Mouse (Mus musculus) ES-Bruce4 (cell line): Measurements from ENCODE around the gene Col5a1. TPM values are rescaled to one million over a fixed set of nuclear protein-coding genes. Genes with fewer than 3 reads are reported as not detected.

Experiments used
- H3K27ac ChIP-seq: 2 replicates; pipeline ENCODE4 v1.5.1; 2012; ENCODE audit warnings: low read length, inconsistent platforms; ENCODE audit not compliant: insufficient read depth
- H3K27me3 ChIP-seq: 2 replicates; pipeline ENCODE4 v1.6.1; 2012; ENCODE audit warnings: mild to moderate bottlenecking, low read length, inconsistent platforms; ENCODE audit not compliant: control insufficient read depth, poor library complexity, insufficient read depth, severe bottlenecking
- H3K36me3 ChIP-seq: 2 replicates; pipeline ENCODE4 v1.6.1; 2012; ENCODE audit warnings: inconsistent platforms, mild to moderate bottlenecking, low read length, moderate library complexity; ENCODE audit not compliant: control insufficient read depth, poor library complexity, insufficient read depth, severe bottlenecking
- H3K4me1 ChIP-seq: one replicate; pipeline ENCODE4 v1.8.1; 2011; ENCODE audit warnings: low read length; ENCODE audit not compliant: control insufficient read depth, insufficient read depth
- H3K4me3 ChIP-seq: 2 replicates; pipeline ENCODE4 v1.5.1; 2011; ENCODE audit warnings: low read depth, mild to moderate bottlenecking, low read length
- H3K9ac ChIP-seq: 2 replicates; pipeline ENCODE4 v1.6.1; 2012; ENCODE audit warnings: low read depth, mild to moderate bottlenecking, inconsistent platforms; ENCODE audit not compliant: poor library complexity, severe bottlenecking
- H3K9me3 ChIP-seq: replicated peaks from 2 replicates; pipeline ENCODE4 v1.6.1; 2012; ENCODE audit warnings: mild to moderate bottlenecking, low read length, inconsistent platforms; ENCODE audit not compliant: control insufficient read depth, poor library complexity, insufficient read depth, severe bottlenecking
- CTCF ChIP-seq: IDR thresholded peaks from one replicate; pipeline ENCODE4 v1.8.1; 2011; ENCODE audit warnings: low read depth, low read length
- EP300 ChIP-seq: IDR thresholded peaks from 2 replicates; pipeline ENCODE4 v1.6.1; 2011; ENCODE audit warnings: low read depth, low read length; ENCODE audit not compliant: insufficient read depth
- POLR2A ChIP-seq: IDR thresholded peaks from one replicate; pipeline ENCODE4 v1.8.1; 2011; ENCODE audit warnings: low read length; ENCODE audit not compliant: insufficient read depth
- polyA plus RNA-seq: library from polyadenylated mRNA; stranded (reverse); fragments of >200 nt; gene quantifications from 2 replicates; pipeline ENCODE4 v1.2.4, GENCODE M21; 2011; ENCODE audit warnings: low read depth; ENCODE audit not compliant: missing spikeins, insufficient read depth, insufficient read length

Gene Col5a1
- polyA plus RNA-seq, 1 experiment: 19.3 TPM

GRCm38 (mm10) chr2:27983093-27983492 lies 96.9 kb downstream of the Col5a1 start:
- Histone ChIP-seq H3K9me3 (no peaks in the 10 kb centered on the region), H3K9ac (no peak overlapping the region), H3K4me3 (no peak overlapping the region), H3K27me3 (no peaks in the 10 kb centered on the region), H3K27ac (no peak overlapping the region), H3K36me3 (no peaks in the 10 kb centered on the region), H3K4me1 (no peaks in the 10 kb centered on the region)
- TF ChIP-seq CTCF: no peak
- TF ChIP-seq EP300: no peak
- no peak for TF ChIP-seq POLR2A

GRCm38 (mm10) chr2:27983884-27984283 lies 97.7 kb downstream of the Col5a1 start:
- peak; percentile 31 for TF ChIP-seq CTCF
- no peak for TF ChIP-seq EP300
- Histone ChIP-seq H3K4me3 (no peak overlapping the region), H3K36me3 (no peaks in the 10 kb centered on the region), H3K27ac (no peak overlapping the region), H3K27me3 (no peaks in the 10 kb centered on the region), H3K9ac (no peak overlapping the region), H3K4me1 (no peaks in the 10 kb centered on the region), H3K9me3 (no peaks in the 10 kb centered on the region)

GRCm38 (mm10) chr2:27986751-27987150 lies 100.5 kb downstream of the Col5a1 start:
- no peaks in the 10 kb centered on the region for H3K9me3 ChIP-seq
- H3K4me1 ChIP-seq: no peaks in the 10 kb centered on the region
- H3K27me3 ChIP-seq: no peaks in the 10 kb centered on the region
- no peak overlapping the region for H3K27ac ChIP-seq
- no peak overlapping the region for H3K4me3 ChIP-seq
- H3K9ac ChIP-seq: no peak overlapping the region
- no peaks in the 10 kb centered on the region for H3K36me3 ChIP-seq
- TF ChIP-seq POLR2A (no peak), CTCF (no peak), EP300 (no peak)

- Histone ChIP-seq H3K4me3 (no peak overlapping the region), H3K36me3 (no peaks in the 10 kb centered on the region), H3K9ac (no peak overlapping the region), H3K27ac (no peak overlapping the region), H3K9me3 (no peaks in the 10 kb centered on the region), H3K27me3 (no peaks in the 10 kb centered on the region), H3K4me1 (no peaks in the 10 kb centered on the region)
- TF ChIP-seq EP300: no peak
- TF ChIP-seq CTCF: no peak
- no peak for TF ChIP-seq POLR2A
Measured at GRCm38 (mm10) chr2:27990430-27991211, 104.4 kb downstream of the Col5a1 start.

- Histone ChIP-seq H3K4me3 (no peak overlapping the region), H3K27ac (no peak overlapping the region), H3K4me1 (no peaks in the 10 kb centered on the region), H3K36me3 (no peaks in the 10 kb centered on the region), H3K27me3 (no peaks in the 10 kb centered on the region), H3K9ac (no peak overlapping the region), H3K9me3 (no peaks in the 10 kb centered on the region)
- TF ChIP-seq POLR2A: no peak
- no peak for TF ChIP-seq EP300
- TF ChIP-seq CTCF: no peak
Measured at GRCm38 (mm10) chr2:27993416-27993815, 107.2 kb downstream of the Col5a1 start.

GRCm38 (mm10) chr2:27999996-28000583 lies 113.9 kb downstream of the Col5a1 start:
- Histone ChIP-seq H3K27me3 (no peaks in the 10 kb centered on the region), H3K9me3 (no peaks in the 10 kb centered on the region), H3K27ac (no peak overlapping the region), H3K9ac (no peak overlapping the region), H3K4me3 (no peak overlapping the region), H3K36me3 (no peaks in the 10 kb centered on the region), H3K4me1 (no peaks in the 10 kb centered on the region)
- no peak for TF ChIP-seq CTCF
- TF ChIP-seq EP300: no peak
- no peak for TF ChIP-seq POLR2A
